Mouse (Mus musculus) ES-CJ7 (cell line): Measurements from ENCODE around the gene Gm20696.
A peak's percentile ranks its signal among the peaks of the same experiment; 100 is the strongest.

Experiments used
- DNase-seq: peaks from one replicate; pipeline ENCODE4 v3.0.0; 2011; ENCODE audit warnings: low read depth, low spot score

Gm20696 gene

DNA sequence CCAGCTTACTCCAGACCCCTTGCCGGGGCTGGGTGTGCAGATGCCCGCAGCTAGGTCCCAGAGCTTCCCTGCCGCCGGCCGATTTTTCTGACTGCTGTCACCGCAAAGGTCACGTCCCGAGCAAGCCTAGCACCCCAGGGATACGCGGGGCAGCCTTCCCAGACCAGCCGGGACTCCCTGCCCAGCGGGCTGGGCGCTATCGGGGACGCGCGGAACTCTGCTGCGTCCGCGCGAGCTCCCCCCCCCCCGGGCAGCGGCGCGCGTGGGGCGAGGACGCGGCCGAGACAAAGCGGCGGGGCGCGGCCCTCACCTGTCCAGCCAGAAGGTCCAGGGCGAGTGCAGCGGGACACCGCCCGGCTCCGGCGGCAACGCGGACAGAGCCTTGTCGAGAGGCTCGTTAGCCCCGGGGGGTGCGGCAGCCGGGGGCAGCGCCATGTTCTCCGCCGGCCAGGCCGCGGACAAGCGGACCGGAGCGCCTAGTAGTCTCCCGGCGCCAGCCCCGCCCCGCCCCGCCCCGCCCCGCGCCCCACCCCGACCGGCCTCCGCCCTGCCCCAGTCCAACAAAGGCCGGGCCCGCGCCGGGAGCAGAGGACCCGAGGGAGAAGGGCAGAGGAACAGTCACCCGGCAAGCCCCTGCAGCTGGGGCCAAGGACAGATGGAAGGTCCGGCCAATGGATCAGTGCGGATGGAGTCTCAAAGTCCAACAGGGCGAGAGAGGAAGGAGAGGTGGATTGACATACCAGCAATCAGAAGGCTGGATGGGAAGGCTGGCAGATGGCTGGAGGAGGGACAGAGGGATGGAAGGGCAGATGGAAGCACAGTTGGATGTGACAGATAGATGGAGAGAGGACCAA is at the start of gene Gm20696, which contains the start of gene Eif4e3:
Gm20696 (minus strand) TSS at position 480 of the 854 bp plus-strand sequence.
Eif4e3 (minus strand) TSS at position 454 of the 854 bp plus-strand sequence.
- no peak for DNase-seq

DNA sequence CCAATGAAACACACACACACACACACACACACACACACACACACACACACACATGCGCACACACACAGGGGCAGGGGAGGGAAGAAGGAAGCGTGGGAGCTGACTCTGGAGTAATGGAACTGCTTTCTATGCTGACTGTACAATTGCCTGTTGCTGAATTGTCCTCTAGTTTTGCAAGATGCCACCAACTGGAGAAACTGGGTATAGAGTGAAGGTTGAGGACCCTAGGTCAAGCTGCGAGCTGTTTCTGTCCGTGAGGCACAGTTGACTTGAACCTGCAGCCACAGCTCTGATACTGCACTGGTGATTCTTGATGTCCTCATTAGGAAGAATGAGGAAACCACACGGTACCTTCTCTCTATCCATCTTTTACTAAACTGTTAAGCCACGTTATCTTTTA is 49.3 kb upstream of the Gm20696 start:
- DNase-seq = peak; percentile 61

- DNase-seq = peak; percentile 89
Measured at GRCm38 (mm10) chr6:99715191-99715590, 48.6 kb upstream of the Gm20696 start.

GRCm38 (mm10) chr6:99713256-99713655 is 46.7 kb upstream of the Gm20696 start:
- no peak for DNase-seq

- peak; percentile 91 for DNase-seq
Measured at GRCm38 (mm10) chr6:99711576-99712101, 45.0 kb upstream of the Gm20696 start.

- DNase-seq = no peak
Measured at GRCm38 (mm10) chr6:99700484-99700883, 33.9 kb upstream of the Gm20696 start.

DNA sequence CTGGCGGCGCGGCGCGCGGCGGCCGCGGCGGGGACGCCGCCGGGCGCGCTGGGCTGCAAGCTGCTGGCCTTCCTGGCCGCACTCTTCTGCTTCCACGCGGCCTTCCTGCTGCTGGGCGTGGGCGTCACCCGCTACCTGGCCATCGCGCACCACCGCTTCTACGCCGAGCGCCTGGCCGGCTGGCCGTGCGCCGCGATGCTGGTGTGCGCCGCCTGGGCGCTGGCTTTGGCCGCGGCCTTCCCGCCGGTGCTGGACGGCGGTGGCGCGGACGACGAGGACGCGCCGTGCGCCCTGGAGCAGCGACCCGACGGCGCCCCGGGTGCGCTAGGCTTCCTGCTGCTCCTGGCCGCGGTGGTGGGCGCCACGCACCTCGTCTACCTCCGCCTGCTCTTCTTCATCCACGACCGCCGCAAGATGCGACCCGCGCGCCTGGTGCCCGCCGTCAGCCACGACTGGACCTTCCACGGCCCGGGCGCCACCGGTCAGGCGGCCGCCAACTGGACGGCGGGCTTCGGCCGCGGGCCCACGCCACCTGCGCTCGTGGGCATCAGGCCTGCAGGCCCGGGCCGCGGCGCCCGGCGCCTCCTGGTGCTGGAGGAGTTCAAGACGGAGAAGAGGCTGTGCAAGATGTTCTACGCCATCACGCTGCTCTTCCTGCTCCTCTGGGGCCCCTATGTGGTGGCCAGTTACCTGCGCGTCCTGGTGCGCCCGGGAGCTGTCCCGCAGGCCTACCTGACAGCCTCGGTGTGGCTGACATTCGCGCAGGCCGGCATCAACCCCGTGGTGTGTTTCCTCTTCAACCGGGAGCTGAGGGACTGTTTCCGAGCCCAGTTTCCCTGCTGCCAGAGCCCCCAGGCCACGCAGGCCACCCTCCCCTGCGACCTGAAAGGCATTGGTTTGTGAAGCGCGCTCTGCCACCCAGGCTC is 26.6 kb upstream of the Gm20696 start:
- peak; percentile 38 for DNase-seq

GRCm38 (mm10) chr6:99692206-99692915 is 25.8 kb upstream of the Gm20696 start, which contains the start of gene Gpr27:
TSS of gene Gpr27 (plus strand) at chr6:99692679.
- DNase-seq = peak; percentile 47

DNA sequence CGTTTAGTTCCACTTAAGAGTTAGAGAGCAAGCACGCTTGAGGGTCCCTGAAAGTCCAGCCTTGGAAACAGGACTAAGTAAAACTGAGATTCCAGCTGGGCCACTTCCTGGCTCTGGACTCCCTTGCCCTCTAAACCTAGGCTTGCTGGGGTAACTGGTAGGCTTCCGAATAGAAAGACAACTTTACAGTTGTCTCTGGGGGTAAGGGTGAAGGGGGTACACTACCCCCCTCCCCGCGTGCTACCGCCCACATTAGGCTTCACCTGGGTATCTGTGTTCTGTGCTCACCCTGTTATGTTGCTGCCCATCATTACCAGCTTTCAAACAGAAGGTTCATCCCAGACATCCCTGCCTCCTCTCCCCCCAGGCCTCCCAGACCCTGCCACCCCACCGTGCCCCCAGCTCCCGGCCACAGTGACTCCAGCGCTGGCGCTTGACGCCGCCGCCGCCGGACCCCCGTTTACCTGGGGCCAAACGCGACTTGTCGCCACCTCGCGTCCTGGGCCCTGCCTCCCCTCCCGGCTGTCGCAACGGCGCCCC is 25.1 kb upstream of the Gm20696 start:
- DNase-seq = peak; percentile 15

GRCm38 (mm10) chr6:99688513-99688912 is 21.9 kb upstream of the Gm20696 start:
- DNase-seq = no peak

GRCm38 (mm10) chr6:99684899-99685298 is 18.3 kb upstream of the Gm20696 start:
- DNase-seq = peak; percentile 84

DNA sequence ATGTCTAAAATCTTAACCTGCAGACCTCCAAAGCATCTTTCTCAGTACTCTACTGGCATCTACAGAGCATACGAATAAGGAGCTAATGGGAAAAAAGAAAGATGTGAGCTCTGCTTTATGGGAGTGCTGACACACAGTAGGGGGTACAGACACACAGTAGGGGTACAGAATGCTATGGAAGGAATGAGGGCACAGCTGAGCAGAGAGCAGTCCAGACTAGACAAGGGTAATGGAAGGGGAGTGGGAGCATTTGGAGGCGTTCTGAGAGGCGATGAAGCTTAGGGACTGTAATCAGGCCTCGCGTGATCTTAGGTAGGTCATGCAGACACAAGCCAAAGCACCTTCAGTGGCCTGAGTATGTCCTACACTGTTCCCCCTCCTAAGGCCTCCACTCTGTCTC is 17.4 kb upstream of the Gm20696 start:
- no peak for DNase-seq

DNA sequence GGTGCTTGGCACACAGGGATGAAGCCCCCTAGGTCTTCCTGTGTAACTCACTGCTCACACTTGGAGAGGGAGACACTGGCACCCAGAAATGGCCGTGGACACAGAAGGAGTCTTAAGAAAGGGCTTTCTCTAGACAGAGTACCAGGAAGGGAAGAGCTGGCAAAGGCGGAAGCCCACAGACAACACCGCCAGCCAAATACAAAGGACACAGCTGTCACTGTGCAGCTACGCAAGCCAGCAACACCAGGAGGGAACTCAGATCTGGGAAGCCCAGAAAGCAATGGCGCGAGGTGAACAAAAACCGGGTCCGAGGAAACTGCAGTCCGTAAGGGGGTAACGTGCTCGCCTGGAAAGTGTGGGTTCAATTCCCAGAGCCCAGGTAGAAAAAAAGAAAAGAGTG is 11.5 kb upstream of the Gm20696 start:
- no peak for DNase-seq

DNA sequence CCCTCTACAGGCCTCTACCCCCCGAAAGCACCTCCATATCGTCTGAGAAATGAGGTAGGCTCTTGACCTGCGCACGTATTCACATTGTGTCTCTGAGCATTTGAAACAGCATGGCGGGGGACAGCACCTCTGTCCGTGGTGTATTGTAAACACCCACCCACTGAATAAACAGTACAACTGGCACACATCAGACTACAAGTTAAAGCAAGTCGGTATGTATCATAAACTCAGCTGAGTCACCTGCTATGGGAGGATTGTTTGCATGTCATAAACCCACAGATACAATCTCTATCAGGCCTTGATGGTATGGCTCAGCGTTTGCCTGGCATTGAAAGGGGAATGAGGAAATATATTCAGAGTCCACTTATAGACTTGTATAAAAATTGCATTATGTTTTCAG is 10.7 kb upstream of the Gm20696 start:
- no peak for DNase-seq

DNA sequence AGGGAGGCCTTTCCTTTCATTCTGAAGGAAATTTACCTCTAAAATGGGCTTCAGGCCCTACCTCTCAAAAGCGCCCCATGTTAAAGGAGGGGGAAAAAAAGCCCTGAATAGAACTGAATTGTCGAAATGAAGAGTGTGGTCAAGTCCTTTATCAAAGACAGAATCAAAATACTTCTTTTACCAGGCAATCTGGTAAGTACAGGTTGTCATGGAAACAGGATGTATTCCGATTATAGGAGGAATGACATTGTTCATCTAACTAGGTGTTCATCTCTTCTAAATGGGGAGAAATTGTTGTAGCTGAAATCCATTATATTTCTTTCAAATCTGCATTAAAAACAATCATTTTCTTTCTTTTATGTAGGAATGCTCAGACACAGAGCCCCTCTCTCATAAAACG is 7.9 kb upstream of the Gm20696 start:
- DNase-seq = no peak

- no peak for DNase-seq
Measured at GRCm38 (mm10) chr6:99671768-99672167, 5.2 kb upstream of the Gm20696 start.

DNA sequence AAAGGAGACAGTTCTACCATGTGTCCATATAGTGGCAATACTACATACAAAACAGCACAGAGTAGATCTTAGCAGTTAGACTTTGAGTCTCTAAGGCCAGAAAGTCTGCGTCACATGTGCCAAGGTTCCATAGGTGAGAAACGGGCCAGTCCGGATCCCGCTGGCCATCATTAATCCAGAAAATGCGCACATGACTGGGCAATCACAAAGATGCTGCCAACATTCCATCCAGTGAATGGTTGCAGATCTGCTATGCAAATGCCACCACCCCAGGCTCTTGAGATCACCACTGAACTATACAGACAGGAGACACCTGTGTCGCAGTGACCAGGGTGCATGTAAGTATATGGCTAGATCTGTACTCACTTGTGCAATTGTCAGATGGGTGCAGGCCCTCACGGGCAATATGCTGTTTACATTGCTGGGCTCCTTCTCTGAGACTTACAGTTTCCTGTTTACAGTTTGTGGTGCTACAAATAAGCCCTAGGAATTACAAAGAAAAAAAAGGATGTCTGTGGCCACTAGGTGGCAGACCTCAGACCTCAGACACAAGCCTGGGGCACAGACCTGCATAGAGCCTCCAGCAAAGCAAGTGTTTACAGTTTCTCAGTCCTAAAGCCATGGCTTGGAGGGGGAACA is 4.0 kb upstream of the Gm20696 start:
- DNase-seq = peak; percentile 75

- peak; percentile 61 for DNase-seq
Measured at GRCm38 (mm10) chr6:99669481-99670325, 3.1 kb upstream of the Gm20696 start.

- DNase-seq = no peak
Measured at GRCm38 (mm10) chr6:99667290-99667689, 693 bp upstream of the Gm20696 start.
